Mouse (Mus musculus) B cell, adult 2 months (primary cell): ENCODE results near the gene Erbb2.
A peak's percentile ranks its signal among the peaks of the same experiment; 100 is the strongest.

Experiments used
- DNase-seq, 2 experiments: peaks; one replicate each; pipeline ENCODE4 v3.0.0; 2022

The Erbb2 gene

DNA sequence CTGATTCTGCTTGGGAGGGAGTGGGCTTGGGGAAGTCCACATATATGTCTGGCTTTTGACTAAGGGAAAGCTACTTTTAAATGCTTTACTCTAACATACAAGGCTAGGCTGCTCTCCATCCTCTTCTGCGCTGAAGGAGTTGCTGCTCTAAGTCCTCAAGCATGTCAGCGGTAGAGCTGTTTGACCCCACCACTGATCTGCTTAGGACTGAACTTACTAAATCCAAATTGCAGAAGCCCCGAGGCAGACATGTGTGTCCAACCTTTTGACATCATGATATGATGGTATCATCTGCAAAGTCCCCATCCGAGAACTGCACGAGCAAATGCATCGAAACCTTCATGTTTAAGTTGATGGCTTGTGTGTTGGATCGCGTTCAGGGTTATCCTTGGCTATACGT is 47.6 kb downstream of the Erbb2 start:
- DNase-seq, result peak; percentile 49 to 58

DNA sequence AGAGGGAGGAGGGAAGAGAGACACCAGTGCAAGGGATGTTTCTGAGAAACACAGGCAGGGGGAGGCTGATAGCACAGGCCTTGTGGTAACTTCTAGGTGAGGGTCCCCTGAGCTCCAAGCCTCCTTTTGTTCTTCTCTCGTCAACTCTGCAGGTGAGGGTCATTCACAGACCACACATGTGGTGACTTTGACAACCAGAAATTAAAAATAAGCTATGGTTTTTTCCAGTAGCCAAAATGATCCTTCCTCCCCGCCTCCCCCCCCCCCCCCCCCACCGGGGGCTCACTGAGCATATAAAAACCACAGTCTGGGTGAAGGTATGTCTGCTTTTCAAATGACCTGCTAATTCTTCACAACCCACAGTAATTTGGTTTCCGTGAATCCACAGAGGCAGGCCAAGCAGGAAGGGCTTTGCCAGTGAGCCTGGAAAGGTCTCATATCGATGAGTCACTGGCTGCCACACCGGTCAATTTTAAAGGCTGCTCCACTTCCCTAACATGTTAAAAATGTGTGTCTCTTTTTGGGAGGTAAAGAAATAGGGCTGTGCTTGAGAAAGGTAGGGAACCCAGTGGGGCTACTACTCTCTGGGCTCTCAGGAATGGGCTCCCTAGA is 48.9 kb downstream of the Erbb2 start:
- peak; percentile 32 to 39 for DNase-seq

DNA sequence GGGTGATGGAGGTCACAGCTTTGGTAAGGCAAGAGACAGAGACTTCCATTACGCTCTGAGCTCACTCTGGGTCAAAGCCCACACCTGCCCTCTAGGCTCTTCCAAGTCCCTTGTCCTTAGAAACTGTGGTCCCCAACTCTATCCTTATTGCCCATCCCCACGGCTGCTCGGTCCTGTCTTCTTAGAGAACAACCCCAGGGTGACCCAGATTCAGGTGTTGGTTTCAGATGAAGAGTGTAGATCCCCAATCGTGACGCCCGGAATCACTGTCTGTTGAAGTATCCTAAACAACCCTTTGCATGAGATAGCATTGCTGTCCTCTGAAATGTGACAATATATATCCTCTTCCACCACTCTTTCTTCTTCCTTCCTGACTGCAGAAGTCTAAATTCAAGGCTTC is 50.0 kb downstream of the Erbb2 start:
- DNase-seq, result no peak

DNA sequence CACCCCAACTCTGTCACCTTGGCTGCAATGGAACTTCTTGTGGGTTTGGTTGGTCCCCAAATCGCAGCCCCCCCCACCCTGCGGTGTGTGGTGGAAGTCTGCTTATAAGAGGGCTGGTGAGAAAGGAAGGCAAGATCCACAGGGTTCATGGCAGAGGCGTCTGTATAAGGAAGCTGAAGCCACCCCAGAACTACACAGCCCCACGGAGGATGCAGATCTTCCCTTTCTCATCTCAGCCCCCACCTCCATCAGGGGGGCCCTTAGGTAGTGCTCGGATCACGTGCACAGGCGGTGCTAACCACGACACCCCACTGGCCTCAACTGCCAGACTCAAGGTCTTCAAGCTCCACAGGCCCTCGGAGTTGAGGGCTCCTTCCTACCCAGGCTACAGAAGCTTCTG is 51.6 kb downstream of the Erbb2 start:
- peak; percentile 28 to 31 for DNase-seq

DNA sequence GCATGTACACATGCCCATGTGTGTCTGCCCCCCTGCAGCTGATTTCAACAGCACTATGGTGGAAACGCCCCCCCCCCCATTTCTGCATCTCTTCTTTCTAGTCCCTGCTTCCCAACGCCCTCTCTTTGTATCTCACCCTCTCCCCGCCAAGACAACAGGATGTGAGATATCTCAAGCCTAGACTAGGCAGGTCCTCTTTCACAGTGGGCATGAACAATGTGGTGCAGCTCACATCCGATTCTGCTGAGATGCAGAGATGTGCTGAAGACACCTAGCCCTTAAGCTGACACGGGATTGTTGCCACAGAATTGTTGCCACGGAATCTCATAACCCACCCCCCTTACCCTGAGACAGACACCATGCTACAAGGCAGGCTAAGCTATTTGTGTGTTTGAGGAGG is 52.2 kb downstream of the Erbb2 start:
- no peak for DNase-seq

DNA sequence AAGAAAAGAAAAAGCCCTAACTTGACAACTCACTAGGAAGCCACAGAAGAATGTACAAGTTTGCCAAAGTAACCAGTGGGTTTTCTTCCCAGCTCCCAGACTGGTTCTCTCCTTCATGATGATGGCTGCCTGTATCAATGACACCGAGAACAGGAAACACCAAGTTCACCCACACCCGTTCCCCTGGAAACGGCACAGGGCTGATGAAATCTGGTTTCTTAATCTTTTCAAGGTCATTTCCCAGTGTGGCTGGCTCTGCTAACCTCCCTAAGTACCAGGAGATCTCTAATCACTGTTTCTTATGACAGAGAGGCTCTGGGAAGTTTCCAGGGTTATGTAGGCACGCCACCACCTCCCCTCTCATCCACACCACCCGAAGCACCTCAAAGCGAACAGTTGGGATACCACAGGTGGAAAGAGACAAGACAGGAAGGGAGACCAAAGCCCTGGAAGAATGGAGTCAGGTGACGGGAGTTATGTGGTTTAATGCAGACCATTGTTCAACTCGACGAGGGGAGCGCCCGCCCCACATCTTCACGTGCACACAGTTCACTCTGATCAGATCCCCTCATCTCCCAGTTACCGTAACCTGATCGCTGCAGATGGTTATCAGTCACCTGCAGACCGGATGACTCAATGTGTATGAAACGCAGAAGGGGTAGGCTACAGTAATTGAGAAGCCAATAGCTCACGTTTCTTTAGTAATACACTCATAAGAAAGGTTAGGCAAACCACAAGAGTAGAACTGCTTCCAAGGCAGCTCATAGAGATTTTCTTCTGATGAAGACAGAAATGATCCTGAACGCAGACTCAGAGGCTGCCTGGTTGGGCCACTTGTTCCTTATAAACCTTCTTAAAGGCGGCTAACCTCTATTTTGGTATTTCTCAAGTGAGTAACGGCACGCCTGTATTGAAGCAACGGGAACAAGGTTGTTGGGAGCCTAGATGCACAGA is 57.8 kb downstream of the Erbb2 start:
- no peak for DNase-seq

DNA sequence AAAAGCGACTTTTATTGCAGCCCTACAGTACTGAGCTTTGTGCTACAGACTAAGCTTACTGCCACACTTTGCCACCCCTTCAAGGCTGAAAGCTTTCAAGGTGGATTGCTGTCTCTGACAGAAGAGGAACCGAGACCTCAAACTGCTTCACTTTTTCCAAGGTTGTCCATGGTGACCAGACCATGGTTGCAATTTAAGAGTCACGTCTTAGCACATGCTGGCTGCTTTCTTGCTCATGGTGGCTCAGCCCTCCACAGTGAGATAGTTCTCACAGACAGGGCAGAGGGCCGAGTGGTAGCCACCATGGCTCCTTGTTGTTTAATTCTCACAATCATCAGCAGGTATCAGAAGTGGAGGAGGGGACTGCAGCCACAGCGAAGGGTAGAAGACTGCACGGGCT is 58.5 kb downstream of the Erbb2 start:
- peak; percentile 59 to 64 for DNase-seq

DNA sequence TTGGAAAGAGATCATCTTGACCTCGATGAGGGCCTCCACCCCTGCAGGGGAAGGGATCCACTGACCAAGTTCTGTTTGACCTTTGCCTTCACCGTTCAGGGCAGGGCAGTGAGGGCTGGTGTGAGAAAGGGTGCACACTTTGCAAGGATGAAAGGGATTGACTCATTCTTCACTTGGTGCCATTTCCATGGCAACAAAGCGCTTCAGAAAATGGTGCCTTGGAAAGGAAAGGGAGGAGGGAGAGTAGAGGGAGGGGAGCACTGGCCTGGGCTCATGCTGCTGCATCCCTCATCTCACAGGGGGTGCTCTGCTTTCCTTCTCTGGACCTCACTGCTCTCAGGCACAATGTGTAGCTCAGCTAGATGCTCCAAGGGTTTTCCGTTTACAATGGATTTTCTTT is 60.4 kb downstream of the Erbb2 start:
- DNase-seq, result no peak

DNA sequence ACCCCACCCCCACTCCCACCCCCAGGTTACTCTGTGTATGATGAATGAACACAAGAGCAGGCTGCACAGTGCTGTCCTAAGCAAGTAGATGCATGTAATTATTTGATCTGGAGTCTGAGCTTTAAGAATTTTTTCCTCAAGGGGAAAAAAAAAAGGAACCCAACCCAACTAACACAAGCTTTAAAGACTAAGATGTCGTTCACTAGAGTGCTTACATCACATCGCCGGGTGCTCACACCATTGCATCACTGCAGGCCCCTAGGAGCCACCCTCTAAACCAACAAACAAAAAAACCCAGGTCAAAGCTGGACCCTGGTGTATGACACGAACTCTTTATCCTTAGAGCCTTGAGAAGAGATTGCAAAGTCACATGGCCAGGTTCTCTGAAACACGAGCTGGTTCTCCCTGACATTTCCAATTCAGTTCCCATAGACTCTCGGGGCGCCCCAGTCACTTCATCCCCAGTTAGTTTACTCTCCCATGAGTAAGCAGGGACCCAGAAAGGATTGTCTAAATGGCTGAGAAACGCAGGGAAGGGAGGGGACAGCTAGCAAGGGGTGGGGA is 61.7 kb downstream of the Erbb2 start:
- no peak for DNase-seq

DNA sequence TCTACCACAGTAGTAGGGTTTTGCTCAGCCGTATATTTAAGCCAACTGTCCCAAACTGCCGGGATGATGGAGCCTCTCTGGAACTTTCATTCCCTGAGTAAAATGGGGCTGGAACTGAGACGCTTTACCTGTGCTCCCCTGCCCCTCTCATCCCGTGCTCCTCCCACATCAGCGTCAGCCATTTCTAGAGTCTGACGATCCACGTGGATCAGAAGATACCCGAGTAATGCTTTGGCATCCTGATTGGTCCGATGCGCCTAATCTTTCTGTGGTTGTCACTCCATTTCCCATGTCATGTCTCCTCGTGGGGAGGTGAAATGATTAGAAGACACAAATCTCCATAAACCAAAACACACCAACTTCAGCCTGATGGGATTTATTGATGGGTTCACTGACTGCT is 62.7 kb downstream of the Erbb2 start:
- no peak for DNase-seq

DNA sequence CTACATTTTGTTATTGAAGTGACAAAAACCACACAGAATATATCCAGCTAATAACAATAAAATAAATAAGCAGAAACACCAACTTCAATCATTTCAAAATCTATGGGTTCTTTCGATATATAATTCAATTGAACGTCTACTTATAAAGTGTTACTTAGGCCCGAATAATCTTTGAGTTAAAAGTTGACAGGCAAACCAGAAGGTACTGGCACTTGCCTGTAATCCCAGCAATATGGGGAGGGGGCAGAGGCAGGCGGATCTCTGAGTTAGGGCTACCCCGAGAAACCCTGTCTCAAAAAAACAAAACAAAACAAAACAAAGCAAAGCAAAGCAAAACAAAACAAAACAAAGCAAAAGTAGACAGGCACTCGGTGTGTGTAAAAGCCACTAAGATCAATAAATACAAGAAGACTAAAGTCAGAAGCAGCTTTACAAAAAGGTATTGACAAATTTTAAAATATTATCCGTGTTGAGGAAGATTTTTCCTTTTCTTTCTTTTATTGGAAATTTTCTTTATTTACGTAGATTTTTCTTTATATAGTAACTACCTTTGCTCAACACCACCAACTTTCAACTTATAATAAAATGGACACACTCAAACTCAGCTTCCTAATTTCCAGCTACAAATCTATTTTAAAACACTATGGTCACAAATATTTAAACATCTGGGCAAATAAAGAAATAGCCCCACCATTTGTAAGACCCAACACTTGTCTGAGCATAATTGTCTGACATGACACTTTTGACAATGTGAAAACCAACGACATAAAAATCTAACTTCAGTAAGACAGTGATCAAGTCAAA is 63.6 kb downstream of the Erbb2 start:
- DNase-seq, result no peak

DNA sequence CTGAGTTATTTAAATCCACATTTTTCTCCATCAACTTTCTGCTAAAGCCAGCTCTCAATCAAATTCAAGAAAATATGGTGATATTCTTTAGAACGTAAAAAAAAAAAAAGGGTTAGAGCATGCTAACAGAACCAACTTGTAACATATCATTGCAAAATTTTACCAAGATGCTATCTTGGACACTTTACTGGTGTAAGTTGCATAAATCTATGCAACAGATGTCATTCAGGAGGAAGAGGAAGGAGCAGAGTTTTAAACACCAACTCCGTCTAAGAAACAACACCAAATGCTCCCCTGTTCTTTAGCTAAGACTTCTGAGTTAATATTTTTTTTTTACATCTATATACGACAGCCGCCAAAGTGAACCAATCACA is 64.2 kb downstream of the Erbb2 start:
- no peak for DNase-seq

DNA sequence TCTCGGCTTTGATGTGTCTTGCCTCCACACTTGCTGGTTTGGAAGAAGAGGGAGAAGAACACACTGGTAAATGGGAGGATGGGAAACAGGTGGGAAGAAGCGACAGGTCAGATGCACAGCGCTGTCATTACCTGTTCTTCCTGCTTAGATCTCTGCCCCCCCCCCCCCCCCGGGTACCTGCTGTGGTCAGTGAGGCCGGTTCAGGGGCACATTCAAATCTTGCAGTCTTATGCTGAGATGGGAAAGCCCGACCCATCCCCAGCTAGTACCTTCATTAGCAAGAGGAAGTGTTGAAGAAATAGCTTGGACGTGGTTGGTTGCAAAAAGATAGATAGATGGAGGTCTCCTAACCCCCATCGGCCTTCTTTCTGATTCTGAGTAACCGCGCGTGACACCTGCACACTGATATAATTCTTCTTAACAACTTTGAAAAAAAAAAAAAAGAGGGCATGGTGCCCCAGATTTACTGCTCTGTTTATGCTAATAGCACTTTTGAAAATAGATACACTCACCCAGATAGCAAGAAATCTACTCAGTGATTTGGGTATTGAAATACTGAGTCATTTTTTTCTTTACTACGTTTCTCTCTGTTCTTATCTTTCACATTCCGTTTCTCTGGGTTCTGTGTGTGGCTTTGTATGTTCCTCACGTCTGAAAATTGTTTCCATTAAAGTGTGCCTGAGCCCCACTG is 64.9 kb downstream of the Erbb2 start:
- no peak for DNase-seq

DNA sequence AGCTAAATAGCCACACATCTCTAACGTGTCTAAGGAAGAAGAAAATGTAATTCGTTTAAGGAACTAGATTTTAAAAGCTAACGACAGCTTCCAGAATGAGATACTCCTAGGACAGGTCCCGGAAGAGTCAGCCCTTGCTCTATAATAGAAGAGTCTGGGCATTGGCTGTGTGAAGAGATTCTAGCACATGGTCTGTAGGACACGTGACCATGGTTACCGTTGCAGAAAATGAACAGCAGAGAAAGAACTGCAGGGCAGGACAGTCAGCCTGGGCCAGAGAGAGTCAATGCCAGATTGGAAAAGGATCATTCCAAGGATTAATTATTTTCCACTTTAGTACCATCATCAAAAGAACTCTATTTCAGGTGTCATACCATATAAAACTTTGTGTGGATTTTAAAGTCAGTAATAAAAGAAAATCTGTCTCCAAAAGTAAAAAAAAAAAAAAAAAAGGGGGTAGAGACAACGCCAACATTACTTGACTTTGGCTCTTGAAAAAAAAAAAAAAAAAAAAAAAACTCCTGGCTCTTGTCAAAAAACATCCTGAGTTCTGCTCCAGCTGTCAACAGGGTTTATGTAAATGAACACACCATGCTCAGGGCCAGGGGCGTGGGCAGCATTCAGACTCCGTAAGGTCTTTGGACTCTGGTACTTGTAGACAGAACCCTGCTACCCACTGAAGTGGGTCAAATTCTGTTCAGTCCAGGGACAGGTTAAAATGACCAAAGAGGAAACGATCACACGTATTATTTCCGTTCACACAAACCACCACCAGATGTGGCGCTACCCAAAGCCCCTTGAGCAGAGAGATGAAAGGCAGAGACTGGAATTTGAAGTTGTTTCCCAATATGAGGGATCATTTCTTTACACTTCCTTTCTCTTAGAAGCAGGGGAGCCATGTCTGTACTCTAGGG is 67.0 kb downstream of the Erbb2 start:
- DNase-seq, result peak in 1 of 2 experiments; percentile 35

DNA sequence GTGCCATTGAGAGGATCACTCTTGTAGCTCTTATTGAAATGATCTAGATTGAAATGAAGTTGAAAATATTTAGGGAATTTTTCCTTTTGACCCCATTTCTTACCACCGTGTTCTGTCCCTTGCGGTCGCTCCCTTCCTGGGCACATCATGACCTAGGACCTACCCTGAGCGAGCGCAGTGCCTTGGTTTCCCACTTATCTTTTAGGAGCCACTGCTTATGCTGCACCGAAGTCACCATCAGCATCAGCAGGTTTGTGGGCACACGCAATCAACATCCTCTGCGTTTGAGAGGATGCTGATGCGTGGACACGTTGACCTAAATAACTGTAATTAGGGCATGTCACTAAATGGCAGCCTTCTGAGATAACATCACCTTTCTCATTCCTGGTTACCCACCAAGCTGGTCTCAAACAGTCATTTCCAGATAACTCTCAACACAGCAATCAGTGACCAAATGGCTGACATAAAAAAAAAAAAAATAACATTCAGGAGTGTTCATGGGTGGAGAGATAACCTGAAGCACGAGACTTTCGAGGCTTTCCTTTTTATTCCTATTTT is 67.7 kb downstream of the Erbb2 start:
- no peak for DNase-seq

DNA sequence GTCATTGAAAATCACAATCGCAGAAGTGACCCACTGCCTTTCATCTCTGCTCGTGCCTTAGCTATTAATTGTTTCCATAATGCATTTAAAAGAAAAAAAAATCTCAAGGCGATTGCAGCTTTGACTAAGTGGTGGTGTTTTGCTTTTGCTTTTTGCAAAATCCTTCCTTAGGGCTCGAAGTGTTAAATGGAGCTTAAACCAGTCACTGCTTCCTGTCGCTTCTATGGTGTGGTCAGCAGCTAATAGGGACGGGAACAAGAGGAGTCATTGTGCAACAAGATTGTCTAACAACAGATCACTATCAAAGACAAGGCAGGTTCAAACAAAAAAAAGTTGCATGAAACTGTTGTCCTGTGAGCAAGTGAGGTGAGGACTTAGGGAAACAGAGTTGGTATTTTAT is 69.0 kb downstream of the Erbb2 start:
- no peak for DNase-seq

DNA sequence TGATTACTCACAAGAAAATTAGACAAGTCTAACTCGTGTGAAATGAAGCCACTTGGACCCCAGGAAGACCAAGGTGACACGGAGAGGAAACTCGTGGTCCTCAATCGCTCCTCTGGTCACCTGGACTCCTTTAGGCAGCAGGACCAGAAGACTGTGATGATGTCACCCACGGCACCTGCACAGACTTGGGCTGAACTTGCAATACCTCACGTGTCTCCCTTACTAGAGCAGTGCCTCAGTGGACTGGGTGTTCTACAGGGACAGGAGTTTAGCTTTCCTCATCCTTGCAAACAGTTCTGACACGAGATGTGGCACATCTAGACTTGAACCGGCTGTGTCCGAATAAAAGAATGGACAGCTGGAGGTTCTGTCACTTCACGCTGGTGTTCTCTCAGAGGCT is 69.8 kb downstream of the Erbb2 start:
- no peak for DNase-seq

DNA sequence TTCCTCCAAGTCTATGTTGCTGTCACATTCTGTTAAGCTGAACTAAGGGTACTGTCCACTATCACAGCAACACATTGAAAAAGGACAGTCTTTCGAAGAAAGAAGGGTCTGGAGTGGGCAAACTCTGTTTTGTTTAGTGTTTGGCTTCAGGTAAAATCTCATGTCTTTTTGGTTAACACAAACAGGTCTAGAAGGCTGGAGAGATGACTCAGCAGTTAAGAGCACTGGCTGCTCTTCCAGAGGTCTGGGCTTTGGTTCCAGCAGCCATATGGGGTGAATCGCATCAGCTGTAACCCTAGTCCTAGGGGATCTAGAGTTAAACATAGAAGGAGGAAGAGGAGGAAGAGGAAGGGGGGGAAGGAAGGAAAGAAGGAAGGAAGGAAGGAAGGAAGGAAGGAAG is 73.5 kb downstream of the Erbb2 start:
- DNase-seq, result no peak
